Mouse (Mus musculus) MEL (cell line): ENCODE data around the gene Cd86.

Source experiments
- CTCF ChIP-seq, 3 experiments: IDR thresholded peaks in 2 of 3; conservative IDR thresholded peaks in 1 of 3; 2 replicates each; pipeline ENCODE4 v1.5.1; 2011 to 2012; ENCODE audit warnings: low read length in 3 of 3, low read depth in 2 of 3, mild to moderate bottlenecking in 2 of 3, improper control_type of control experiment in 1 of 3, inconsistent platforms in 1 of 3, mixed read lengths in 1 of 3, moderate library complexity in 1 of 3; ENCODE audit not compliant: control insufficient read depth in 1 of 3, insufficient read depth in 1 of 3, poor library complexity in 1 of 3, severe bottlenecking in 1 of 3
- E2F4 ChIP-seq: IDR thresholded peaks from 2 replicates; pipeline ENCODE4 v1.6.1; 2011; ENCODE audit warnings: low read depth, low read length, improper control_type of control experiment, borderline replicate concordance
- EP300 ChIP-seq, 2 experiments: IDR thresholded peaks; 2 replicates each; pipeline ENCODE4 v1.6.1; 2011; ENCODE audit warnings: improper control_type of control experiment in 2 of 2, low read length in 2 of 2, low read depth in 1 of 2, mild to moderate bottlenecking in 1 of 2
- GABPA ChIP-seq: IDR thresholded peaks from 2 replicates; pipeline ENCODE4 v1.6.1; 2012; ENCODE audit warnings: low read depth, mild to moderate bottlenecking, inconsistent platforms, low read length, improper control_type of control experiment, moderate library complexity
- MAX ChIP-seq: IDR thresholded peaks from 2 replicates; pipeline ENCODE4 v1.6.1; 2011; ENCODE audit warnings: low read length, improper control_type of control experiment
- MAZ ChIP-seq: IDR thresholded peaks from 2 replicates; pipeline ENCODE4 v1.6.1; 2012; ENCODE audit warnings: low read depth, mild to moderate bottlenecking, inconsistent platforms, low read length, improper control_type of control experiment
- MXI1 ChIP-seq: IDR thresholded peaks from 2 replicates; pipeline ENCODE4 v1.6.1; 2011; ENCODE audit warnings: mild to moderate bottlenecking, low read depth, low read length, improper control_type of control experiment
- MYB ChIP-seq: IDR thresholded peaks from 2 replicates; pipeline ENCODE4 v1.6.1; 2011; ENCODE audit warnings: mild to moderate bottlenecking, low read depth, low read length, improper control_type of control experiment
- MYC ChIP-seq: IDR thresholded peaks from 2 replicates; pipeline ENCODE4 v1.6.1; 2011; ENCODE audit warnings: low read depth, mild to moderate bottlenecking, low read length, improper control_type of control experiment, moderate library complexity
- NRF1 ChIP-seq: IDR thresholded peaks from 2 replicates; pipeline ENCODE4 v1.6.1; 2014; ENCODE audit warnings: low read depth, mild to moderate bottlenecking, inconsistent platforms, low read length, improper control_type of control experiment, moderate library complexity; ENCODE audit not compliant: poor library complexity, insufficient read depth, severe bottlenecking
- POLR2A ChIP-seq, 2 experiments: IDR thresholded peaks; 2 replicates each; pipeline ENCODE4 v1.6.1; 2011 to 2012; ENCODE audit warnings: low read length in 2 of 2, mild to moderate bottlenecking in 2 of 2, control low read depth in 1 of 2, improper control_type of control experiment in 1 of 2, low read depth in 1 of 2, moderate library complexity in 1 of 2; ENCODE audit not compliant: control insufficient read depth in 1 of 2, insufficient read depth in 1 of 2, poor library complexity in 1 of 2
- TBP ChIP-seq: IDR thresholded peaks from 2 replicates; pipeline ENCODE4 v1.8.0; 2011; ENCODE audit warnings: low read depth, low read length, improper control_type of control experiment
- ZNF384 ChIP-seq: IDR thresholded peaks from 2 replicates; pipeline ENCODE4 v1.6.1; 2012; ENCODE audit warnings: low read depth, mild to moderate bottlenecking, inconsistent platforms, low read length, improper control_type of control experiment

DNA sequence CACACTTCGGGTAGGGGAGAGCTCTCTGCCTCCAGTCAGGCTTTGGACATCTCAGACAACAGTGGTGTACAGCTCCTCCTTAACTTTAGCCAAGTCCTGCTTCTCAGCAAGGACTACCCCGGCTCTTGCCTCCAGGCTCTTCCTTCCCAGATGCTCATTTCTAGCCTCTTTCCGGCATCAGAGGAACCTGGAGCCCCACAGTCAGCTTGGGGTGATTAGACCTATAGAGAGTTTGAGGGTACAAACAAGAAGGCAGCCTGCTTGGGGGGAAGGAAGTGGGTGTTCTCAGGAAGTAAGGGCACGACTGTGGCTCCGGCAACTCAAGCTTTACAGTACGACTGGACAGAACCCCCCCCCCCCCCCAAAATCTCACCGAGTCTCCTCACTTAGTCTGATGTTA, 42.9 kb upstream of the Cd86 start:
- TF ChIP-seq CTCF (IDR thresholded peaks at IDR 0.05 in 2 of 3, conservative IDR thresholded peaks at IDR 0.05 in 1 of 3; ENCODE audit: control insufficient read depth in 1 of 3, insufficient read depth in 1 of 3, low read depth in 2 of 3, low read length in 3 of 3, poor library complexity in 1 of 3, severe bottlenecking in 1 of 3) (no peak), TBP (no peak), MAX (no peak), E2F4 (no peak), GABPA (no peak), MXI1 (no peak), POLR2A (IDR thresholded peaks at IDR 0.05; ENCODE audit: control insufficient read depth in 1 of 2, insufficient read depth in 1 of 2, low read depth in 1 of 2, low read length in 2 of 2, poor library complexity in 1 of 2) (no peak), MYB (no peak), NRF1 (no peak), MYC (no peak), ZNF384 (no peak), MAZ (no peak), EP300 (IDR thresholded peaks at IDR 0.05; ENCODE audit: low read depth in 1 of 2, low read length in 2 of 2) (no peak)
